Mouse (Mus musculus) lung, embryonic 14.5 days (tissue): ENCODE data around the gene Rbfox2. TPM values are rescaled to one million over a fixed set of nuclear protein-coding genes. Genes with fewer than 3 reads are reported as not detected.

Source experiments
- ATAC-seq: fragments of 200-750 bp; cut with Nextera tagmentation; 2 replicates; pipeline ENCODE4 v1.8.0; 2017; ENCODE audit warnings: mild to moderate bottlenecking, moderate TSS enrichment, moderate library complexity; ENCODE audit not compliant: insufficient read depth
- DNase-seq: peaks from one replicate; pipeline ENCODE4 v3.0.0-alpha.2; 2015
- H3K27ac ChIP-seq: fragments of 300-500 bp; sonication (generic); 2 replicates; pipeline ENCODE4 v1.5.1; 2014; ENCODE audit warnings: low read depth, mild to moderate bottlenecking, moderate library complexity
- H3K27me3 ChIP-seq: fragments of 300-500 bp; sonication (generic); 2 replicates; pipeline ENCODE4 v1.6.1; 2014; ENCODE audit warnings: low read length, control low read depth; ENCODE audit not compliant: insufficient read depth
- H3K36me3 ChIP-seq: fragments of 300-500 bp; sonication (generic); 2 replicates; pipeline ENCODE4 v1.6.1; 2014; ENCODE audit warnings: control low read depth; ENCODE audit not compliant: insufficient read depth
- H3K4me1 ChIP-seq: fragments of 300-500 bp; sonication (generic); 2 replicates; pipeline ENCODE4 v1.6.1; 2014; ENCODE audit warnings: antibody characterized with exemption, control low read depth; ENCODE audit not compliant: insufficient read depth
- H3K4me2 ChIP-seq: fragments of 300-500 bp; sonication (generic); 2 replicates; pipeline ENCODE4 v1.6.1; 2014; ENCODE audit warnings: mild to moderate bottlenecking
- H3K4me3 ChIP-seq: fragments of 300-500 bp; sonication (generic); 2 replicates; pipeline ENCODE4 v1.5.1; 2014; ENCODE audit warnings: low read depth, low read length
- H3K9ac ChIP-seq: fragments of 300-500 bp; sonication (generic); 2 replicates; pipeline ENCODE4 v1.6.1; 2014
- H3K9me3 ChIP-seq: fragments of 300-500 bp; sonication (generic); 2 replicates; pipeline ENCODE4 v1.6.1; 2016; ENCODE audit warnings: low read depth, low read length, control low read depth
- CTCF ChIP-seq: IDR thresholded peaks from 2 replicates; pipeline ENCODE4 v1.5.1; 2016; ENCODE audit warnings: antibody characterized with exemption, low read depth
- WGBS: fragments of 180-500 bp; shearing (Covaris S2); extraction: QIAGEN DNeasy Blood & Tissue Kit; methylation state at CpG from one replicate; pipeline ENCODE4 v1.1.7; 2014; 5-methylcytosine and 5-hydroxymethylcytosine counted together
- polyA plus RNA-seq: library from polyadenylated mRNA; unstranded; fragments of >200 nt; fragmentation: Nextera tagmentation; extraction: Ambion mirVana; gene quantifications from 2 replicates; pipeline ENCODE4 v1.2.1, GENCODE M21; 2014

Rbfox2 gene
- polyA plus RNA-seq, 1 experiment from 2014 or later, result 55.8 TPM

DNA sequence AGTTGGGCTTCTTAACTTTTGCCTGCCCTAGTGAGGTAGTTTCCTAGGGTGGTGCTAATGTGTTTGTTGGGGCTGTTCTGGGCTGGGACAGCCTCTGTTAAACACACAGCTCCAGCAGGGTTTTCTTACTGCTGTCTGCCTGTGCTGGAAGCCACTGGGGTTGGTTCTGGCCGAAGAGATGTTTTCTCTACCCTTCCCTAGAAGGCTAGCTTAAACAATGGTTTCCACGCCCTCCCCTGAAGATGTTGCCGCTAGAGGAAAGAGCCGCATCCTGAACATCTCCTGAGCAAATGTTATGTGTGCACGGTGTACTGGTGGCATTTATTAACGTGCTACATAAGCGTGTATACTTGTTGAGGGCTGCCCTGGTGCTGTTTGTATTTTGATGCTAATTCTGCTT is 41.3 kb upstream of the Rbfox2 start:
- DNase-seq (peak; percentile 20), ATAC-seq (no peak)
- Histone ChIP-seq H3K27ac (no peak overlapping the region), H3K4me1 (peaks cover 13% of the 10 kb centered on the region), H3K27me3 (no peaks in the 10 kb centered on the region), H3K4me2 (no peak overlapping the region), H3K4me3 (no peak overlapping the region), H3K9me3 (no peaks in the 10 kb centered on the region), H3K9ac (no peak overlapping the region), H3K36me3 (no peaks in the 10 kb centered on the region)
- WGBS, result 68% methylated on average over 7 of the region's 7 CpGs
- TF ChIP-seq CTCF, result no peak

DNA sequence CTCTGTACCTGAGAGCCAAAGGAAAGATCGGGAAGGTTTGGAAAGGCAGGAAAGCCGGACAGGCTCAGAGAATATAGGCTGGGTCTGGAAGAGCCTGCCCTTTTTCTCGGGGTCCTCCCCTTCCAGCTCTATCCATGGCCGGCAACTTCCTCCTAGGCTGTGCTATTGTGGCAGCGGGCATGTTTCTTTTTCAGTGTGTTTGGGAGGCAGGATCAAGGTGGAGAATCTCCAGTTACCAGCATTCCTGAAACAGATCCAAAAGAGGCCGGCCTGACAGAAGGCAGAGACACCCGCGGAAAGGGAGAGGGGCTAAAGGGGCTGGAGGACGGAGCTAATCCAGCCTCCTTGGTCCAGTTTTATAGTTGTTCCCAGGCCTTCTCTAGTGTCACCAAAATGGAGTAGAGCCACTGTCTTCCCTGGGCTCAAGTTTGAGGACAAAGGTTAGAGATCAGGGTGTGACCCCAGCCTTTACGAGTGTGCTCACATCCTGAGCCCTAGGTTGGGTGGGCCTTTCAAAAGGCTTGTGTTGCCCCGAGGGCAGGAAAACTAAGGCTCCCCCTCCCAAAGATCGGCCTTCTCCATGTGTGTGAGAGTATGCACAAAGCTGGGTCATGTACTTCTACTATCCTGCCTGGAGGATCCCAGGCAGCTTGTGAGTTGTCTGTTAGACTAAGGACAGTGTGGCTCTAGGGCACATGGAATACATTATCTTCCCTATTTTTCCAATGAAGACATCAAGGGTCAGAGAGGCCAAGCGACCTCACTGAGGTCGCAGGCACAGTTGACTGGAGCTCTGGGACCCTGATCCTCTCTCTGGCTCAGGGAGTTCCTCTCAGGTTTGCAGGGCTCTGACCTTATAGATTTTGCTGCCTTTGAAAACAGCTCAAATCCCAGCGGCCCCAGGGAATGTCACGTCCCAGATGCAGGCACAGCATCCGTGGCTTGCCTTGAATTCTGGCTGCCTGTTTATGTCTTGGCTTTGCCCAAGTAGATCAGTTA is 37.6 kb upstream of the Rbfox2 start:
- no peaks in the 10 kb centered on the region for H3K27me3 ChIP-seq
- DNase-seq (peak; percentile 74), ATAC-seq (peak; percentile 70)
- WGBS, result 28% methylated on average over 17 of the region's 17 CpGs
- peak overlapping the region; percentile 87 for H3K27ac ChIP-seq
- H3K4me3 ChIP-seq, result peak overlapping the region; percentile 16; the same call in 1 of the 2 replicates
- no peaks in the 10 kb centered on the region for H3K9me3 ChIP-seq
- TF ChIP-seq CTCF, result no peak
- H3K9ac ChIP-seq, result peak overlapping the region; percentile 40
- peak overlapping the region; percentile 56 for H3K4me2 ChIP-seq
- no peaks in the 10 kb centered on the region for H3K36me3 ChIP-seq
- peaks cover 13% of the 10 kb centered on the region for H3K4me1 ChIP-seq

DNA sequence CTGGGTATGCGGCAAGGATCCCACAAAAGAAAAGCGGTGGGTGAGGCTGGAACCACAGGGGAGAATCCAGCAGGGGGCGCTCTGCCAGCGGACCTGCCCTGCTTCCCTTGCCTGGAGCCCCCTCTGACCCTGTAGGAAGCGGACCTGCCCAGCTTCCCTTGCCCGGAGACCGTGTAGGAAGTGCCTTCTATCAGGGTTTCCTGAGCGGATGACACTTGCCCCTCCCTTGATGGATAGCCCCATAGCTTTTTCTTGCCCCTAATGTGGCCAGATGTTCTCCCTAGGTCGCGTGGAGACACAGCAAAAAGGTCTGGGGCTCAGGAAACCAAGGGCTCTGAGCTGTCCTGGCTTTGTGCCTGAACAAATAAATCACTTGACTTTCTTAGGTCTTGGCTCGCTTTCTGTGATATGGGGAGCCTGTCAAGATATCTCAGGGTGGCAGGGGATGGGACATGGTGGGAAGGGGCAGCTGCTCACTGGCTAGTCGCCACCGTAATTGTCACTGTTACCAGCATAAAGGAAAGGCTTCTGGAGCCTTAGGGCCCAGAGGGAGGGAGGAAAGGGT is 36.8 kb upstream of the Rbfox2 start:
- Histone ChIP-seq H3K27ac (peak overlapping the region; percentile 87), H3K9me3 (no peaks in the 10 kb centered on the region), H3K36me3 (no peaks in the 10 kb centered on the region), H3K9ac (peak overlapping the region; percentile 40; the same call in 1 of the 2 replicates), H3K4me1 (peaks cover 13% of the 10 kb centered on the region), H3K4me2 (peak overlapping the region; percentile 56), H3K4me3 (peak overlapping the region; percentile 16; the same call in 1 of the 2 replicates), H3K27me3 (no peaks in the 10 kb centered on the region)
- TF ChIP-seq CTCF, result peak; percentile 89
- ATAC-seq (peak; percentile 88), DNase-seq (peak; percentile 89)
- WGBS, result 1% methylated on average over 13 of the region's 13 CpGs

DNA sequence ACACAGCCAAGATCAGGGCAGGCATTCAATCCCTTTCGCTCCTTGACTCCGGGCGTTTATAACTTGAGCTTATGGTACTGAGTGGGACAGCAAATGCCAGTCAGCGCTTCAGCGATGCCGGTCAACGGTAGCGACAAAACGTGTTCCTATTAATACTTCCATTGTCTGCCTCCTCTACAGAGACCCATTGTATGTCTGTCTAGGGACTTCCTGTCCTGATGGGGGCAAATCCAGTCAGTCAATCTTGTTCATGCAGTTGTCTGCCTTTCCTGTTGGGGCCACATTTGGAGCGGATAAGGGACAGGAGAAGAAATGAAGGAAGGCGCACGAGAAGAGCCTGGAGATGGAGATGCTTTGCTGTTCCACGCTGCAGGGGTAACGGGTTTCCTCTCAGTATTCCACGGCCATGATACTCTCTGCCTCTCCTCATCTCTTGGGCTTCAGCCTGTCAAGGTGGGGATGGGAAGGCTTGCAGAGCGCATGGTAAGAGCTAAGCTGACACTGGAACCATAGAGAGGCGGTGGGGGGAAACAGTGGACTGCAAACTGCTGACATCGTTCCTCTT is 36.2 kb upstream of the Rbfox2 start:
- Histone ChIP-seq H3K9ac (peak overlapping the region; percentile 40; the same call in 1 of the 2 replicates), H3K27ac (peak overlapping the region; percentile 87), H3K36me3 (no peaks in the 10 kb centered on the region), H3K4me1 (peaks cover 13% of the 10 kb centered on the region), H3K4me2 (peak overlapping the region; percentile 56), H3K9me3 (no peaks in the 10 kb centered on the region), H3K27me3 (no peaks in the 10 kb centered on the region), H3K4me3 (peak overlapping the region; percentile 16; the same call in 1 of the 2 replicates)
- TF ChIP-seq CTCF, result no peak
- 23% methylated on average over 18 of the region's 18 CpGs for WGBS
- peak; percentile 38; the same call in 1 of the 2 replicates for ATAC-seq
- peak; percentile 57 for DNase-seq

DNA sequence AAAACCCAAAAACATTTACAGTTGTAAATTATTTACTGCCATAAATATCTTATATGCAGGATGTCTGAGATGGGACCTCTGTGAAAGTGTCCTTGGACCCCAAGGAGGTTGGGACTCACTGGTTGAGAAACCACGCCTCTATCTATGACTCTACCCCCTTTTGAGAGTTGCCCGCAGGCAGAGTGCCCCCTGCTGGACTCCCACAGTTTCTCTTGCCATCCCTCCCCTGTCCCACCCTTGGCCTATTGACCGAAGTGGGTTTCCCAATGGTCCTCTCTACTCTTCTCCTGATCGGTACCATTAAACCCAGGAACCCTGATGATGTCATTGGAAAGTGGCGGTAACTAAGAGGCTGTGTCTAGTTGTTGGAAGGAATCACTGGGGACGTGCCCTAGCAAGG is 35.2 kb upstream of the Rbfox2 start:
- H3K36me3 ChIP-seq, result no peaks in the 10 kb centered on the region
- no peak for ATAC-seq
- TF ChIP-seq CTCF, result peak; percentile 19; the same call in 1 of the 2 replicates
- no peaks in the 10 kb centered on the region for H3K27me3 ChIP-seq
- H3K27ac ChIP-seq, result no peak overlapping the region
- H3K9ac ChIP-seq, result no peak overlapping the region
- H3K4me3 ChIP-seq, result no peak overlapping the region
- peaks cover 15% of the 10 kb centered on the region for H3K4me1 ChIP-seq
- 91% methylated on average over 6 of the region's 6 CpGs for WGBS
- no peak overlapping the region for H3K4me2 ChIP-seq
- no peak for DNase-seq
- no peaks in the 10 kb centered on the region for H3K9me3 ChIP-seq

DNA sequence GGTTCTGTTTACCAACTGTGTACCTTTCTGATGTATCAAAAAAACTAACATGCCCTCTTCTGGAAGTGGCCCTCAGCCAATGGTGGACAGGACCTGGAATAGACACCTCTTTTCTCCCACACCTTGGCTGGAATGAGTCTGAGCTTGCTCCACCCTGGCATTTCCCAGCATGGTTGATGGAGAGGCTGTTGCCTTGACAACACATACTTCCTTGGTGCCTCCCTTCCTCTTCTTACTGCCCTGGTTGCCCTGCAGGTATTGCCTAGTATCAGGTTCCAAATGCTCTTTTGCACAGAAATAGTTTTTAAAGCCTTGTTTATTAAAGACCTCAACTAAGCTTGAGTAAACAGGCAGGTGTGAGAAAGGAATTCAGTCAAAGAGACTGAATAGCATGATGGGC is 33.8 kb upstream of the Rbfox2 start:
- H3K27ac ChIP-seq, result no peak overlapping the region
- H3K4me1 ChIP-seq, result peaks cover 18% of the 10 kb centered on the region
- H3K9me3 ChIP-seq, result no peaks in the 10 kb centered on the region
- ATAC-seq, result no peak
- no peak overlapping the region for H3K4me3 ChIP-seq
- no peaks in the 10 kb centered on the region for H3K27me3 ChIP-seq
- TF ChIP-seq CTCF, result no peak
- no peaks in the 10 kb centered on the region for H3K36me3 ChIP-seq
- no peak overlapping the region for H3K4me2 ChIP-seq
- no peak for DNase-seq
- no peak overlapping the region for H3K9ac ChIP-seq
